Mouse (Mus musculus) frontal cortex, postnatal 14 days (tissue): ENCODE measurements around the gene Cacna1i.

Experiments
- DNase-seq, 2 experiments: peaks; one replicate each; pipeline ENCODE4 v3.0.0; 2022; ENCODE audit warnings: low spot score in 2 of 2

The Cacna1i gene

GRCm38 (mm10) chr15:80271858-80272396 is 15.1 kb upstream of the Cacna1i start:
- DNase-seq = no peak

- no peak for DNase-seq
These were observed 9.9 kb upstream of the Cacna1i start for GRCm38 (mm10) chr15:80277107-80277506.

GRCm38 (mm10) chr15:80277625-80278024 is 9.4 kb upstream of the Cacna1i start:
- DNase-seq = no peak

- peak in 1 of 2 experiments; percentile 68 for DNase-seq
These were observed 8.8 kb upstream of the Cacna1i start for GRCm38 (mm10) chr15:80278121-80278759.

- DNase-seq = no peak
These were observed 8.0 kb upstream of the Cacna1i start for GRCm38 (mm10) chr15:80279053-80279452.

- DNase-seq = no peak
These were observed 6.4 kb upstream of the Cacna1i start for GRCm38 (mm10) chr15:80280646-80281045.

GRCm38 (mm10) chr15:80288036-80288435 is 998 bp downstream of the Cacna1i start:
- DNase-seq = no peak

- peak; percentile 66 to 68 for DNase-seq
These were observed 2.4 kb downstream of the Cacna1i start for GRCm38 (mm10) chr15:80289436-80289835.

- no peak for DNase-seq
These were observed 10.1 kb downstream of the Cacna1i start for GRCm38 (mm10) chr15:80297146-80297545.

GRCm38 (mm10) chr15:80303779-80304178 is 16.7 kb downstream of the Cacna1i start:
- DNase-seq = no peak

- DNase-seq = no peak
These were observed 17.1 kb downstream of the Cacna1i start for GRCm38 (mm10) chr15:80304188-80304587.

GRCm38 (mm10) chr15:80306146-80306545 is 19.1 kb downstream of the Cacna1i start:
- no peak for DNase-seq

- no peak for DNase-seq
These were observed 27.7 kb downstream of the Cacna1i start for GRCm38 (mm10) chr15:80314731-80315130.

- no peak for DNase-seq
These were observed 30.1 kb downstream of the Cacna1i start for GRCm38 (mm10) chr15:80316966-80317634.

- DNase-seq = no peak
These were observed 30.9 kb downstream of the Cacna1i start for GRCm38 (mm10) chr15:80317841-80318530.

- DNase-seq = no peak
These were observed 31.7 kb downstream of the Cacna1i start for GRCm38 (mm10) chr15:80318543-80319255.

GRCm38 (mm10) chr15:80319315-80319714 is 32.3 kb downstream of the Cacna1i start:
- DNase-seq = no peak

GRCm38 (mm10) chr15:80319921-80320320 is 32.9 kb downstream of the Cacna1i start:
- no peak for DNase-seq

- no peak for DNase-seq
These were observed 38.2 kb downstream of the Cacna1i start for GRCm38 (mm10) chr15:80325207-80325606.

- DNase-seq = no peak
These were observed 38.7 kb downstream of the Cacna1i start for GRCm38 (mm10) chr15:80325756-80326155.

- no peak for DNase-seq
These were observed 39.9 kb downstream of the Cacna1i start for GRCm38 (mm10) chr15:80326947-80327346.
